Mouse (Mus musculus) olfactory bulb, adult 2 months (tissue): ENCODE results near the gene Klk1b3. TPM values are rescaled to one million over a fixed set of nuclear protein-coding genes. Genes with fewer than 3 reads are reported as not detected.
"Not testable (repeated sequence)": the region's sequence is repeated elsewhere in the genome, so short reads cannot be mapped to it uniquely, and the experiment has no call there.

Experiments
- H3K27ac ChIP-seq: fragments of 200-500 bp; 2 replicates; pipeline ENCODE4 v1.5.1; 2012; ENCODE audit warnings: low read depth, low read length; ENCODE audit not compliant: insufficient read depth
- H3K4me1 ChIP-seq: fragments of 200-500 bp; 2 replicates; pipeline ENCODE4 v1.6.1; 2012; ENCODE audit warnings: low read length; ENCODE audit not compliant: control insufficient read depth, insufficient read depth
- H3K4me3 ChIP-seq: fragments of 200-500 bp; 2 replicates; pipeline ENCODE4 v1.5.1; 2012; ENCODE audit warnings: mild to moderate bottlenecking, low read depth, low read length, moderate library complexity; ENCODE audit not compliant: insufficient read depth
- CTCF ChIP-seq: fragments of 200-500 bp; IDR thresholded peaks from 2 replicates; pipeline ENCODE4 v1.5.1; 2012; ENCODE audit warnings: low read depth, mild to moderate bottlenecking, low read length, moderate library complexity; ENCODE audit not compliant: insufficient read depth
- POLR2A ChIP-seq: fragments of 200-500 bp; IDR thresholded peaks from 2 replicates; pipeline ENCODE4 v1.6.1; 2012; ENCODE audit warnings: mild to moderate bottlenecking, low read depth, low read length, moderate library complexity; ENCODE audit not compliant: insufficient read depth
- WGBS: fragments of 180-500 bp; shearing (Covaris S2); methylation state at CpG from one replicate; pipeline ENCODE4 v1.1.7; 2018; 5-methylcytosine and 5-hydroxymethylcytosine counted together
- polyA plus RNA-seq: library from polyadenylated mRNA; stranded (reverse); fragments of >200 nt; gene quantifications from 2 replicates; pipeline ENCODE4 v1.2.4, GENCODE M21; 2012; ENCODE audit warnings: low replicate concordance; ENCODE audit not compliant: missing spikeins, insufficient read depth, insufficient read length

The Klk1b3 gene
- polyA plus RNA-seq, 1 experiment, result not detected

- Histone ChIP-seq H3K4me3 (no peak overlapping the region), H3K27ac (no peak overlapping the region), H3K4me1 (peaks cover 7% of the 10 kb centered on the region)
- TF ChIP-seq CTCF (no peak), POLR2A (no peak)
- 95% methylated on average over 4 of the region's 4 CpGs for WGBS
Measured at GRCm38 (mm10) chr7:44249248-44249647, 51.3 kb downstream of the Klk1b3 start.

GRCm38 (mm10) chr7:44250732-44251275 is 52.8 kb downstream of the Klk1b3 start:
- H3K4me1 ChIP-seq, result not testable (repeated sequence)
- 86% methylated on average over 17 of the region's 17 CpGs for WGBS

More at GRCm38 (mm10) chr7:44250732-44251275, 52.8 kb downstream of the Klk1b3 start:
- not testable (repeated sequence) for H3K4me3 ChIP-seq, H3K27ac ChIP-seq

Other genes with a start within 250 kb of the Klk1b3 start
- gene Klk1b8, start 247.5 kb upstream of the Klk1b3 start, polyA plus RNA-seq, result not detected in 2 replicates
- not detected in 2 replicates for gene Klk1b1, start 231.4 kb upstream of the Klk1b3 start, polyA plus RNA-seq
- gene Klk1b9, start 222.1 kb upstream of the Klk1b3 start, polyA plus RNA-seq, result not detected in 2 replicates
- gene Klk1b11, start 202.3 kb upstream of the Klk1b3 start, polyA plus RNA-seq, result not detected in 2 replicates
- gene Klk1b26, start 186.0 kb upstream of the Klk1b3 start, polyA plus RNA-seq, result not detected in 2 replicates
- not detected in 2 replicates for gene Klk1b27, start 145.9 kb upstream of the Klk1b3 start, polyA plus RNA-seq
- gene Klk1b21, start 95.9 kb upstream of the Klk1b3 start, polyA plus RNA-seq, result not detected in 2 replicates
- not detected in 2 replicates for gene Klk1b22, start 85.5 kb upstream of the Klk1b3 start, polyA plus RNA-seq
- not detected in 2 replicates for gene Klk1b16, start 61.4 kb upstream of the Klk1b3 start, polyA plus RNA-seq
- not detected in 2 replicates for gene Klk1b24, start 10.0 kb upstream of the Klk1b3 start, polyA plus RNA-seq
- gene Klk1b4, start 9.2 kb downstream of the Klk1b3 start, polyA plus RNA-seq, result not detected in 2 replicates
- gene Klk1b5, start 17.8 kb downstream of the Klk1b3 start, polyA plus RNA-seq, result not detected in 2 replicates
- not detected in 2 replicates for gene Klk1, start 27.2 kb downstream of the Klk1b3 start, polyA plus RNA-seq
- not detected in 2 replicates for gene Gm36864, start 38.0 kb downstream of the Klk1b3 start, polyA plus RNA-seq
- not detected in 2 replicates for gene 1700028J19Rik, start 48.5 kb downstream of the Klk1b3 start, polyA plus RNA-seq
- gene 2410002F23Rik, start 48.5 kb downstream of the Klk1b3 start, polyA plus RNA-seq, result not detected in 2 replicates
- not detected in 2 replicates for gene Acp4, start 59.2 kb downstream of the Klk1b3 start, polyA plus RNA-seq
- not detected in 2 replicates for gene Gm15517, start 63.3 kb downstream of the Klk1b3 start, polyA plus RNA-seq
- gene Clec11a, start 108.7 kb downstream of the Klk1b3 start, polyA plus RNA-seq, result not detected in 2 replicates
- 51.0 and 92.9 TPM in 2 replicates for gene Shank1, start 112.1 kb downstream of the Klk1b3 start, polyA plus RNA-seq
- not detected in 2 replicates for gene Syt3, start 185.9 kb downstream of the Klk1b3 start, polyA plus RNA-seq
- not detected in 2 replicates for gene 1700008O03Rik, start 187.6 kb downstream of the Klk1b3 start, polyA plus RNA-seq
- gene Lrrc4b, start 230.8 kb downstream of the Klk1b3 start, polyA plus RNA-seq, result not detected in 2 replicates